Mouse (Mus musculus): ENCODE measurements around the gene Oosp2. TPM values are rescaled to one million over a fixed set of nuclear protein-coding genes. Genes with fewer than 3 reads are reported as not detected.
A peak's percentile ranks its signal among the peaks of the same experiment; 100 is the strongest.

Gene Oosp2
- polyA plus RNA-seq, 1 experiment from 2014 or later: not detected

DNA sequence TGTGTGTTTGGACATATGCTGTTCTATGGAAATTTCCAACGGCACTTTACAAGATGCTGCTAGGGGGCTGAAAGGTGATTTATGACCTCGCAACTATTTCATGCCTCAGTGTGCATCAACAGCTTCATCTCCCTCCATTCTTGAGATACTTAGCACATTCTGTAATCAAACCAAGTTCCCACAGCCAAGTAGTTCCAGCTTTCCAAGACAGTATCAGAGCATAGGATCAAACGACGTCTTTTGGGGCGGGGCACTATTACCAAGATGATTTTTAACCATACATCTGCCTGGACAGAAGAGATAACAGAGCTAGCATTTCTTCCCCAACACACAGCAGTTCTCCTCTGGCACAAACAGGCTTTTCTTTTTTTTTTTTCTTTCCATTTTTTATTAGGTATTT, 35.1 kb downstream of the Oosp2 start:
- H3K36me3 ChIP-seq (replicated peaks): no peaks in the 10 kb centered on the region
- H3K9me3 ChIP-seq: no peaks in the 10 kb centered on the region
- H3K27me3 ChIP-seq (replicated peaks; ENCODE audit: low read depth, poor library complexity, severe bottlenecking): no peaks in the 10 kb centered on the region
- DNase-seq (ENCODE audit: low spot score): no peak
- H3K4me1 ChIP-seq: no peaks in the 10 kb centered on the region
- no peak overlapping the region for H3K4me3 ChIP-seq
- no peak overlapping the region for H3K27ac ChIP-seq (replicated peaks)
- WGBS: 80% methylated on average over 5 of the region's 5 CpGs

DNA sequence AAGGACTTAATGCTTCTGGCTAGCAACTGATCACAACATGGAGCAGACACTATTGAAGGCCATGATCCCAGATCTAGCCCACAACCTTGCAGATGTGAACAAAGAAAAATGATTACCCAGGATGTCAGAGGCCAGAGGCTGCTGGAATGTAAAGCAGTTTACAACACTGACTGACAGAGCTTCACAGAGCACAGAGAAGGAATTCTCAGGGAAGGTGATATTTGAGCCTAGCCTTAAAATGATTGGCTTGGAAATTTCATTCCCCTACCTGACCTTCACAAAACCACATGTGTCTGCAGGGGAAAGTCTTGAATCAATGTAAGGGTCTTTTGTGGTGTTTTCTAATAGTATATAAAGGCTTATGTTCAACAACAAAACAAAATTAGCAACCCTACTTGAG, 35.6 kb downstream of the Oosp2 start:
- H3K9me3 ChIP-seq: no peaks in the 10 kb centered on the region
- no peak overlapping the region for H3K4me3 ChIP-seq
- no peaks in the 10 kb centered on the region for H3K36me3 ChIP-seq (replicated peaks)
- no peak overlapping the region for H3K27ac ChIP-seq (replicated peaks)
- H3K27me3 ChIP-seq (replicated peaks; ENCODE audit: low read depth, poor library complexity, severe bottlenecking): no peaks in the 10 kb centered on the region
- H3K4me1 ChIP-seq: no peaks in the 10 kb centered on the region
- no peak for DNase-seq (ENCODE audit: low spot score)

DNA sequence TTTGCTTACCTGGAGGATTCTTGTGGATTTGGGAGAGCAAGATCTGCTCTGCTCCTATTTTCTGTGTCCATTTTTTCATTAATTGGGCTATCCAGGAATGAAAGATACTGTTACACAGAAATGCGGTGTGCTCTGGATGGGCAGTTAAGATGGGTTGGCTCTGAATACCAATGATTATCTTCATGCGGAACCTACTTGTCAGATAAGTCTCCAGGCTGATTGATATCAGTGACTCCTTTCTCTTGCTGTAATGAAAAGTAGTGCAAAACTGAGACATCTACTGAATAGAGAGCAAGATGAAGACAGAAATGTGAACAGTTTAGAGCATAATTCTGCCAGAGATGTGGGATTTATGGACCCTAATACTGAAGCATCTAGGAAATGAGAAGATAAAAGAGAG, 36.8 kb downstream of the Oosp2 start, which contains the start of gene Ms4a2:
Gene Ms4a2 (minus strand): TSS at position 169 of the 400 bp plus-strand sequence.
- 90% methylated on average over 2 of the region's 2 CpGs for WGBS
- no peaks in the 10 kb centered on the region for H3K36me3 ChIP-seq (replicated peaks)
- no peaks in the 10 kb centered on the region for H3K9me3 ChIP-seq
- H3K27me3 ChIP-seq (replicated peaks; ENCODE audit: low read depth, poor library complexity, severe bottlenecking): no peaks in the 10 kb centered on the region
- no peaks in the 10 kb centered on the region for H3K4me1 ChIP-seq
- H3K27ac ChIP-seq (replicated peaks): no peak within 1 kb of the TSS
- no peak for DNase-seq (ENCODE audit: low spot score)
- no peak within 1 kb of the TSS for H3K4me3 ChIP-seq

DNA sequence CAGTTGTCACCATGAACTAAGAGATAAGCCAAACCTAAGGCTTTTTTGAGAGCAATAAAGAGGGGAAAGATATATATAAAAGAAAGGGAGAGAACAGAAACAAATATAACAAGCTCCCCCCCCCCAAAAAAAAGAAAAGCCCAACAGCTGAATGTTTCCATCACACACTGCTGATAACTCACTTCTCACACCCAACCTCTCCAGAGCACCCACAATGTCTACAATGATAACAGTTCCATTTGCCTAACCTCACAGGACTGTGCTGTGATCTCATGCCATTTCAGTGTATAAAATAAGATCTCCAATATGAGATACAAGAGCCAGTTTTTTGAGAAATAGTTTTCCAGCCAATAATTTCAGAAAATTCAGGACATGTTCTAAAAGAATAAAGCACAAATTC, 42.4 kb downstream of the Oosp2 start:
- Histone ChIP-seq H3K27me3 (replicated peaks; ENCODE audit: low read depth, poor library complexity, severe bottlenecking) (no peaks in the 10 kb centered on the region), H3K27ac (replicated peaks) (no peak overlapping the region), H3K9me3 (no peaks in the 10 kb centered on the region), H3K4me1 (no peaks in the 10 kb centered on the region), H3K4me3 (no peak overlapping the region), H3K36me3 (replicated peaks) (no peaks in the 10 kb centered on the region)
- no peak for DNase-seq (ENCODE audit: low spot score)

DNA sequence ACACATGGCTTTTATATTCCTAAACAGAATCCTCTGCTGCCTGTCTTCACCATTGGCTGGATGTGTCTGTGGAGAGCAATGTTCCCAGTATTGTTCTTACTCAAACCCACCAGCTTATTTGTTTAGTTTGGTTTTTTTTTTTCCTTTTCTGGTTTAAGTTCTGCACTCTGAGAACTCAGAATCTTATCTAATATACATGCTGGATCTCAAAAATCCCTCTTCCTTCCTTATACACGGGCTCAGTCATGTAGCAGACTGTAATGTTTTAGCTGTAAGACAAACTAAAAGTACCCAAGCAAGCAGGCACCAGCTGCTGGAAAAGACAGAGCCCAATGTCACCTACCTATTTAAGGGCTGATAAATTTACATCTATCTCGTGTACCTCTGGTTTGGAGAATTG, 45.6 kb downstream of the Oosp2 start:
- Histone ChIP-seq H3K4me1 (no peaks in the 10 kb centered on the region), H3K36me3 (replicated peaks) (no peaks in the 10 kb centered on the region), H3K4me3 (no peak overlapping the region), H3K27me3 (replicated peaks; ENCODE audit: low read depth, poor library complexity, severe bottlenecking) (no peaks in the 10 kb centered on the region), H3K9me3 (no peaks in the 10 kb centered on the region), H3K27ac (replicated peaks) (no peak overlapping the region)
- DNase-seq (ENCODE audit: low spot score): no peak
- WGBS: 74% methylated on average over 2 of the region's 2 CpGs

DNA sequence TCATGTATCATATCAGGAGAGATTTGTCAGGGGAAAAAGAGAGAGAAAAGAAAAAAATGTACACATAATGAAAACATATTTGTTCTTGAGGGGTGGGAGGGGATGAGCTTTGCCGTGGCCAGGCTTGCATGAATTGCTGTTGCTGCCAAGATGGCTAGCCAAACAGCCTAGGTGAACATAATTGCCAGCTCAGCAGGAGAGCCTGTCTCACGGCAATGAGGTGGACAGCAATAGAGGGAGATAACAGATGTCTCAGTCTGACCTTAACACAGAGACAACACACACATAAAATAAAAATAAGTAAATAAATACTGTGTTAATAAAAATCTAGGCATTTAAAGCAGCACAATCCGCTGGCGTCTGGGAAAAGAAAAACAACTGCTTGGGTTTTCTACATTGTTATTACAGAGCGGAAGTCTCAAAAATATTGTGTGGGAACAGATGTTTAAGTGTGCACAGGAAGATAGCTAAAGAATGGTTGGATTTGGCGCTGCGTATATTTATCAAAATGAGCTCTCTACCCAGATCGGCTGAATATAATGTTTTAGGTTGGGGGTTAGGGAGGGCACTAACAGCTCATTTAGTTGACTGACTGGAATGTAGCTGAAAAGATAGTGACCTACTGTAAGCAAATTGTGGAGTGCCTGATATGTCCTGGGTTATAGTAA, 46.4 kb downstream of the Oosp2 start:
- no peak for DNase-seq (ENCODE audit: low spot score)
- no peak overlapping the region for H3K27ac ChIP-seq (replicated peaks)
- H3K4me3 ChIP-seq: no peak overlapping the region
- H3K4me1 ChIP-seq: no peaks in the 10 kb centered on the region
- H3K27me3 ChIP-seq (replicated peaks; ENCODE audit: low read depth, poor library complexity, severe bottlenecking): no peaks in the 10 kb centered on the region
- WGBS: 88% methylated on average over 8 of the region's 8 CpGs
- H3K36me3 ChIP-seq (replicated peaks): no peaks in the 10 kb centered on the region
- no peaks in the 10 kb centered on the region for H3K9me3 ChIP-seq

DNA sequence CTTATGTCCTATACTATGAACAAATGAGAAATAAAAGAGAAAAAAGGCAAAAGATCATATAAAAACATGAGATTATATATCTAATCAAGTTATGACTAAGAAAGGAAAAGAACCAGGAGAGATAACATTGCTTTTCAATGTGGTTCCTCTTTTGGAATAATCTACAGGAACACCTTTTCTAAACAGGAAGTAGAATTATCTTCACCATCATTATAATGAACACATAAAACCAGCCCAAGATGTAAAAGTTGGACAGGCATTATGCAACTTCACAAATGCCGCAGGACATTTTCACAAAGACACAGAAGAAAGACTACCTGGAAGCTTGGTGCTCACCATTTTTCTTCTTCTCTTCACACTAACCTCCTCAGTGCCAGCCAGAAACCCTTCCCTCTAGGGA, 47.3 kb downstream of the Oosp2 start:
- H3K9me3 ChIP-seq: no peaks in the 10 kb centered on the region
- no peaks in the 10 kb centered on the region for H3K27me3 ChIP-seq (replicated peaks; ENCODE audit: low read depth, poor library complexity, severe bottlenecking)
- H3K4me1 ChIP-seq: no peaks in the 10 kb centered on the region
- no peak for DNase-seq (ENCODE audit: low spot score)
- H3K27ac ChIP-seq (replicated peaks): no peak overlapping the region
- H3K36me3 ChIP-seq (replicated peaks): no peaks in the 10 kb centered on the region
- WGBS: 98% methylated on average over 1 of the region's 1 CpGs
- H3K4me3 ChIP-seq: no peak overlapping the region

DNA sequence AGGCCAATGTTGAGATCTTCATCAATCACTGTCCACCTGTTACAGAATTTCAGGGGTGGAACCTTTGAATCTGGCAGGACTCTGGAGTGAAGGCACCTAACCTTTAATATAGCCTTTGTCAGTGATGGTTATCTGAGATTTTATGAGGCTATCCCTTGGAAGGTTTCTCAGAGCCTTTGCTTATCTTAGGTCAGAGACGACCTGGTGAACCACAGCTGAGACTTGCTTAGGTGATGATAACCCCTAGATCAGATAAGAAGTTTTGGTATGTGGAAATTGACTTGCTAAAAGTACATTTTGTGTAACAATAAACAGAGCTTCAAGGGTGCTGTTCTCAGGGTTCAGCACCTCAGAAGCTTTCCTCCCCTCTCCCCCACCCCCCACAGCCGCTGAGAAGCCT, 48.1 kb downstream of the Oosp2 start:
- Histone ChIP-seq H3K27me3 (replicated peaks; ENCODE audit: low read depth, poor library complexity, severe bottlenecking) (no peaks in the 10 kb centered on the region), H3K9me3 (no peaks in the 10 kb centered on the region), H3K36me3 (replicated peaks) (no peaks in the 10 kb centered on the region), H3K4me1 (no peaks in the 10 kb centered on the region), H3K27ac (replicated peaks) (no peak overlapping the region), H3K4me3 (no peak overlapping the region)
- 72% methylated on average over 2 of the region's 2 CpGs for WGBS
- DNase-seq (ENCODE audit: low spot score): no peak

DNA sequence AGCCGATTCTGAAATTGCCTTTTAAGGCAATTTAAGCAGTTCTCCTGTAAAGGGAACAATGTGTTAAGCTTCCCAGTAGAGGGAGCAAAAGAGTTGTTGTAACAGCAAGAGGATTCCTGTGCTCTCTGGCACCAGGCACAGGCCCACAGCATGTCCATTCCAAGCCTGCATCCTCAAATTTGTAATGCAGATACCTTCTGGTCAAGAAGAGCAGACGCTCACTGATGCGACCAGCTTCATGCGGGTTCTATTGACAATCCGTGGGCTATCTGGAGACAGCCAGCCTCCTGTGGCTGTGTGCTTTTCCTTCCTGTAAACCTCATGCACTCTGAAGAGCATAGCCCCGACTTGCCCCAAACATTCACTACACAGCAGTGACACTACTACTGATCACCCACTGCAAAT, 48.8 kb downstream of the Oosp2 start:
- no peaks in the 10 kb centered on the region for H3K4me1 ChIP-seq

DNA sequence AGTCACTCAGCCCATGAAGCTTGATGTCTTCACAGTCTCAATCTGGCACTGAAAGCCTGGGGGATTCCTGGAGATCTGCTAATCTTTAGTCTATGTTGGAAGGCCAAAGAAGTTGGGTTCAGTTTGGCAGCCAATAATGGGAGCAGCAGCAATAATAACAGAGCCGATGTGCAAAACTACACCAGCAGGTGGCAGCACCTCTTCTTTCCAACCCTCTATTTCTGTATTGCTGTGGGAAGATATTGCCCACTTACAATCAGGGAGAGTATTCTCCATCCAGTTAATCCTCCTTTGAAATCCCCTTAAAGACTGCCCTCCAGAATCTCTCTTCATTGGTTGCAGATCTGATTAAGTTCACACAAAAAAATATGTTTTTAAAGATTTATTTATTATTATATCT, 52.2 kb downstream of the Oosp2 start:
- Histone ChIP-seq H3K9me3 (no peaks in the 10 kb centered on the region), H3K27me3 (replicated peaks; ENCODE audit: low read depth, poor library complexity, severe bottlenecking) (no peaks in the 10 kb centered on the region), H3K36me3 (replicated peaks) (no peaks in the 10 kb centered on the region), H3K4me1 (no peaks in the 10 kb centered on the region), H3K4me3 (no peak overlapping the region), H3K27ac (replicated peaks) (no peak overlapping the region)
- DNase-seq (ENCODE audit: low spot score): peak; percentile 55
- WGBS: 22% methylated on average over 1 of the region's 1 CpGs

More for the DNA sequence above, 48.8 kb downstream of the Oosp2 start:
- H3K9me3 ChIP-seq: no peaks in the 10 kb centered on the region
- H3K4me3 ChIP-seq: no peak overlapping the region
- WGBS: 31% methylated on average over 6 of the region's 6 CpGs
- H3K36me3 ChIP-seq (replicated peaks): no peaks in the 10 kb centered on the region
- DNase-seq (ENCODE audit: low spot score): peak; percentile 24
- H3K27ac ChIP-seq (replicated peaks): no peak overlapping the region
- no peaks in the 10 kb centered on the region for H3K27me3 ChIP-seq (replicated peaks; ENCODE audit: low read depth, poor library complexity, severe bottlenecking)

DNA sequence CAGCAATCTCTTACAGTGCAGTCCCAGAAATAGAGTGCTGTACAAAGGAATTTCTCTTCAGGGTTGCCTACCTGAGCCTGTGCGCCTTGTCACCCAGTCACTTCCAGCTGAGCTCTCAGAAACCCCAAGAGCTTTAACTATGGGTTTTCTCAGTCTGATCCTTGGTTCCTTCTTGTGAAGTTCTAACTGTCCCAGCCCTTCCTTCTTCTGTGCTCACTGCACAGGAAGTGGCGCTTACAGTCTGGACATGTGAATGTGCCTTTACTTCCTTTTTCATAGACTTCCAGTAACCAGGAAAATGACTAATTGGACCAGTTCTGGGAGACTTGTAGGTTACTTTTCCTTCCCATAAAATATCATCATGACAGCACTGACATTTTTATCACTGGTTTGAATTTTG, 55.8 kb downstream of the Oosp2 start, which contains the start of gene Ms4a6d:
Gene Ms4a6d (minus strand): TSS at position 247 of the 400 bp plus-strand sequence.
- no peak within 1 kb of the TSS for H3K4me3 ChIP-seq
- no peak for DNase-seq (ENCODE audit: low spot score)
- 95% methylated on average over 2 of the region's 2 CpGs for WGBS
- no peak within 1 kb of the TSS for H3K27ac ChIP-seq (replicated peaks)
- no peaks in the 10 kb centered on the region for H3K36me3 ChIP-seq (replicated peaks)
- no peaks in the 10 kb centered on the region for H3K27me3 ChIP-seq (replicated peaks; ENCODE audit: low read depth, poor library complexity, severe bottlenecking)
- no peaks in the 10 kb centered on the region for H3K9me3 ChIP-seq
- H3K4me1 ChIP-seq: no peaks in the 10 kb centered on the region

DNA sequence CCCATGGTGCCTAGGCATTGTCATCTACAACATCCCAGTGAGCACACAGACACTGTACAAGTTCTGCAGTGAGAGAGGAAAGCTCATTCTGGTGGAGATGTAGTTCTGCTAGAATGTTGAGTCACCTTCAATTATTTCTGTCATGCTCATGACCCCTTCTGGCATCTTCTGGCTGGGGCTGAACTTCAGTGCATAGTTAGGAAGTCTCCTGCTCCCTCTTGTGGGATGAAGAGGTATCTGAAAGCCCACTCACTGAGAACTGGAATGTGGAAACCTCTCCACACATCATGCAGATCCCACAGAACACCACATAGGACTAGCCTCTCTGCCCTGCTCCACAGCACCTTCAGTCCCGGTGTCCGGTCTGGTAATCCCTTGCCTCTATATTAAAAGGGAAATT, 58.3 kb downstream of the Oosp2 start:
- Histone ChIP-seq H3K4me3 (no peak overlapping the region), H3K36me3 (replicated peaks) (no peaks in the 10 kb centered on the region), H3K9me3 (no peaks in the 10 kb centered on the region), H3K27ac (replicated peaks) (no peak overlapping the region), H3K27me3 (replicated peaks; ENCODE audit: low read depth, poor library complexity, severe bottlenecking) (no peaks in the 10 kb centered on the region), H3K4me1 (no peaks in the 10 kb centered on the region)
- WGBS: 89% methylated on average over 2 of the region's 2 CpGs
- no peak for DNase-seq (ENCODE audit: low spot score)

DNA sequence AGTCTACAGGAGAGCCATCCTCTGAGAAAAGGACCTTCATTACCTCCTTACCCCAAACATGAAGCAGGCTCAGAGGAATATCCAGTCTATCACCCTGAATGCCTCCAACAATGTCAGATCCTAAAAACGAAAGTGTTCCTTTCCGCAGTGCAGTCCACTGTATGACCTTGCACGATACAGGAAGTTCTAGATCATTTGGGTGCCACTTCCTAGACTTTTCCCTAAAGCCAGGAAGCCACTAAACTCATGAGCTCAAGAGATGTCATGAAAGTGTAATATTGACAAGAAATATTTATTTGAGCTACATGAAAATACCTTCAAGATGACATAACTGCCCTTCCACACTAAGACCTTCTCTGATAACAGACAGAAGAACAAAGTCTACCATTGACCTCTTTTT, 59.0 kb downstream of the Oosp2 start:
- Histone ChIP-seq H3K36me3 (replicated peaks) (no peaks in the 10 kb centered on the region), H3K27ac (replicated peaks) (no peak overlapping the region), H3K4me3 (no peak overlapping the region), H3K27me3 (replicated peaks; ENCODE audit: low read depth, poor library complexity, severe bottlenecking) (no peaks in the 10 kb centered on the region), H3K4me1 (no peaks in the 10 kb centered on the region), H3K9me3 (no peaks in the 10 kb centered on the region)
- no peak for DNase-seq (ENCODE audit: low spot score)
- 88% methylated on average over 3 of the region's 3 CpGs for WGBS
